ENCODE assay signal across 8 mouse cellular contexts in genomic region chr17:27133551-27134141, GRCm38 (mm10). TPM values are rescaled to one million over a fixed set of nuclear protein-coding genes. Genes with fewer than 3 reads are reported as not detected.
DNase-seq lines count a peak whose midpoint lies in the region; ATAC-seq and TF ChIP-seq lines count a peak whose summit lies in the region.

Uqcc2 (minus strand) TSS chr17:27133916.

- peak; percentile 96 to 99 for DNase-seq in gastrocnemius, adult 8-10 months (ENCODE audit: low spot score in 2 of 2)
- DNase-seq in hindlimb bud, embryonic 11.5 days (ENCODE audit: extremely low spot score, low read depth, low spot score), result peak; percentile 91
- DNase-seq in left cerebral cortex, adult 8-10 months (ENCODE audit: low spot score in 2 of 2), result peak; percentile 94 to 95
- peak; percentile 97 to 98 for DNase-seq in right cerebral cortex, postnatal 10 days (ENCODE audit: low spot score in 2 of 2)
- DNase-seq in urinary bladder, postnatal 25 days (ENCODE audit: low spot score), result peak; percentile 98

- peak within 1 kb of the TSS; percentile 83 for H3K27ac ChIP-seq in cortical plate, adult 2 months (ENCODE audit: insufficient read depth, low read length)

- peaks cover 20% of the 10 kb centered on the region for H3K27me3 ChIP-seq in megakaryocyte, embryonic 14.5 days (replicated peaks)

- TF ChIP-seq POLR2A in cortical plate, adult 2 months (IDR thresholded peaks at IDR 0.05; ENCODE audit: extremely low read depth, insufficient read depth, low read length), result peak; percentile 88

- peaks cover 20% of the 10 kb centered on the region for H3K36me3 ChIP-seq in megakaryocyte, embryonic 14.5 days (replicated peaks; ENCODE audit: low read length)

- H3K4me3 ChIP-seq in cortical plate, adult 2 months (ENCODE audit: insufficient read depth, low read length), result peak within 1 kb of the TSS; percentile 67
- H3K4me3 ChIP-seq in megakaryocyte, embryonic 14.5 days (replicated peaks), result peak within 1 kb of the TSS; percentile 93

- H3K9me3 ChIP-seq in megakaryocyte, embryonic 14.5 days, result 0 out of 2 replicates have a peak, but pooled peaks cover 5% of the 10 kb centered on the region

- peaks cover 13% of the 10 kb centered on the region for H3K4me1 ChIP-seq in cortical plate, adult 2 months (ENCODE audit: control insufficient read depth, insufficient read depth, low read length)
- peaks cover 47% of the 10 kb centered on the region for H3K4me1 ChIP-seq in megakaryocyte, embryonic 14.5 days

- ATAC-seq in activated CD4-positive, CD25-positive, alpha-beta regulatory T cell, adult 4 months, result peak; percentile 86

- peak; percentile 56 for TF ChIP-seq CTCF in cortical plate, adult 2 months (IDR thresholded peaks at IDR 0.05; ENCODE audit: extremely low read depth, insufficient read depth, low read length)

RNA-seq across cellular contexts. Expression of gene Uqcc2, which starts in this region (rescaled TPM):
- polyA plus RNA-seq in activated CD4-positive, CD25-positive, alpha-beta regulatory T cell, adult 4 months (2017; shearing (Covaris generic)), result 100 to 1,000 TPM; 133 to 145 TPM
- polyA plus RNA-seq in cortical plate, adult 2 months (2012; rRNA removed), result 438 and 459 TPM in 2 replicates
- total RNA-seq in gastrocnemius, adult 8-10 months (2022), result 100 to 1,000 TPM; 429 to 490 (median 471) TPM
- 100 to 1,000 TPM; 226 to 249 (median 237) TPM for total RNA-seq in left cerebral cortex, adult 8-10 months (2022)
- 35.6 and 163 TPM in 2 replicates for polyA plus RNA-seq in megakaryocyte, embryonic 14.5 days (2012; ENCODE audit: insufficient read depth, low replicate concordance)

Comparison
In these comparisons a context has a peak if more than half of its experiments do, and no peak if none do; other contexts are left out.
1. Peak in every context shown above with its lines: DNase-seq, ATAC-seq, H3K4me3 ChIP-seq and H3K27ac ChIP-seq.